In genomic region chr2:152766387-152767123, GRCm38 (mm10) we compare ENCODE assay signal across 8 mouse cellular contexts. TPM values are rescaled to one million over a fixed set of nuclear protein-coding genes. Genes with fewer than 3 reads are reported as not detected.
A peak's percentile ranks its signal among the peaks of the same experiment; 100 is the strongest.
DNase-seq lines count a peak whose midpoint lies in the region; ATAC-seq and TF ChIP-seq lines count a peak whose summit lies in the region.

No protein-coding gene starts in this region.

- peak; percentile 28; the same call in 1 of the 2 replicates for ATAC-seq in hindbrain, embryonic 16.5 days

- H3K4me3 ChIP-seq in gastrocnemius, adult 2 months, result peak overlapping the region; percentile 43
- H3K4me3 ChIP-seq in hindbrain, embryonic 16.5 days (ENCODE audit: low read length), result no peak overlapping the region

- peak; percentile 96; the same call in 1 of the 2 replicates for TF ChIP-seq CTCF in gastrocnemius, adult 2 months (IDR thresholded peaks at IDR 0.05)

- no peak overlapping the region for H3K4me2 ChIP-seq in hindbrain, embryonic 16.5 days (ENCODE audit: low read length)

- H3K9me3 ChIP-seq in hindbrain, embryonic 16.5 days (ENCODE audit: control insufficient read depth, low read length), result no peaks in the 10 kb centered on the region

- H3K27ac ChIP-seq in gastrocnemius, adult 2 months, result peak overlapping the region; percentile 6
- no peak overlapping the region for H3K27ac ChIP-seq in hindbrain, embryonic 16.5 days (ENCODE audit: low read depth, low read length)

- no peaks in the 10 kb centered on the region for H3K36me3 ChIP-seq in hindbrain, embryonic 16.5 days (ENCODE audit: control insufficient read depth, insufficient read depth, low read length)

- no peaks in the 10 kb centered on the region for H3K27me3 ChIP-seq in hindbrain, embryonic 16.5 days (replicated peaks; ENCODE audit: control insufficient read depth, insufficient read depth, low read length)

- H3K9ac ChIP-seq in hindbrain, embryonic 16.5 days (ENCODE audit: low read depth, low read length), result no peak overlapping the region

- DNase-seq in ZHBTc4 (ENCODE audit: low read depth, low spot score), result peak; percentile 94
- peak; percentile 90 to 92 for DNase-seq in cerebellum, postnatal 36 days
- peak; percentile 93 for DNase-seq in gastrocnemius, adult 2 months
- DNase-seq in layer of hippocampus, postnatal 36 days, result peak; percentile 81 to 83
- DNase-seq in lung, postnatal 25 days (ENCODE audit: low spot score), result peak; percentile 93
- peak; percentile 88 to 89 for DNase-seq in right cerebral cortex, adult 2 months (ENCODE audit: low spot score in 2 of 2)
- peak; percentile 89 for DNase-seq in urinary bladder, postnatal 10 days (ENCODE audit: low spot score)

- intact Hi-C loops in gastrocnemius, adult 2 months (cut with DNase I), result loop anchor here (1.0 to 2.0 kb wide), 2 partner anchors 64 to 70 kb away; no protein-coding TSS in a partner anchor

- 26% methylated on average over 20 of the region's 25 CpGs for WGBS in hindbrain, embryonic 16.5 days

- peaks cover 9% of the 10 kb centered on the region for H3K4me1 ChIP-seq in hindbrain, embryonic 16.5 days (ENCODE audit: control insufficient read depth, insufficient read depth, low read depth, low read length)

RNA-seq across cellular contexts. Expression of gene Cox4i2, which starts 12.6 kb away (rescaled TPM):
- 1 to 10 TPM; 2.0 to 4.2 TPM for total RNA-seq in gastrocnemius, adult 2 months (2021)
- polyA plus RNA-seq in hindbrain, embryonic 16.5 days (2015; fragmentation: Nextera tagmentation; extraction: Ambion mirVana), result 6.7 and 7.0 TPM in 2 replicates
- 1 to 10 TPM; 1.7 to 2.7 TPM for total RNA-seq in layer of hippocampus, postnatal 36 days (2021)

RNA-seq across cellular contexts. Expression of gene Id1, which starts 30.5 kb away (rescaled TPM):
- 10 to 100 TPM in 1 of 2 experiments, 1 to 10 TPM in 1; 6.7 to 26.8 TPM for total RNA-seq in gastrocnemius, adult 2 months (2021)
- 56.8 and 68.4 TPM in 2 replicates for polyA plus RNA-seq in hindbrain, embryonic 16.5 days (2015; fragmentation: Nextera tagmentation; extraction: Ambion mirVana)
- 10 to 100 TPM; 15.3 to 19.8 TPM for total RNA-seq in layer of hippocampus, postnatal 36 days (2021)
